Mouse (Mus musculus) Patski (cell line): ENCODE measurements at regions not wholly inside any gene's neighbourhood (a gene's known extent, or its start where the extent isn't known, plus 50 kb on each side); places are given as distances from the start of the nearest gene placed in this dataset.

Experiments
- ATAC-seq: fragments of 100-300 bp; one replicate; pipeline ENCODE4 v1.8.0; 2021
- CTCF ChIA-PET: fragments of 350-600 bp; sonication (Branson Sonifier 250); formaldehyde crosslinking; loops from one replicate; lab custom pipeline; 2022; ENCODE audit warnings: inconsistent platforms; lab: Charles Lee
- POLR2A ChIA-PET: fragments of 350-600 bp; sonication (Branson Sonifier 250); formaldehyde crosslinking; loops from one replicate; lab custom pipeline; 2022; ENCODE audit warnings: antibody characterized with exemption, inconsistent platforms; lab: Charles Lee
- DNase-seq: peaks from one replicate; pipeline ENCODE4 v3.0.0-alpha.2; 2011; ENCODE audit warnings: low read depth, low spot score
- H3K27me3 ChIP-seq: fragments of 371-371 bp; one replicate; pipeline ENCODE4 v1.5.1; 2021
- CTCF ChIP-seq: fragments of 100-300 bp; IDR thresholded peaks from one replicate; pipeline ENCODE4 v1.5.1; 2021
- in situ Hi-C: fragments of 300-500 bp; cut with MboI; formaldehyde crosslinking; loops from 3 replicates; pipeline ENCODE4 v1.11.1; 2018; ENCODE audit warnings: low pct_unique_long_range_greater_than_20kb, mixed read lengths

GRCm38 (mm10) chr13:116619105-116619504 is 309.6 kb upstream of the Isl1 start:
- CTCF ChIA-PET: no interaction called here
- in situ Hi-C loops: no loop called here
- no peak for ATAC-seq
- no peak for TF ChIP-seq CTCF
- H3K27me3 ChIP-seq: peaks cover 3% of the 10 kb centered on the region
- DNase-seq: no peak
- POLR2A ChIA-PET: no interaction called here

DNA sequence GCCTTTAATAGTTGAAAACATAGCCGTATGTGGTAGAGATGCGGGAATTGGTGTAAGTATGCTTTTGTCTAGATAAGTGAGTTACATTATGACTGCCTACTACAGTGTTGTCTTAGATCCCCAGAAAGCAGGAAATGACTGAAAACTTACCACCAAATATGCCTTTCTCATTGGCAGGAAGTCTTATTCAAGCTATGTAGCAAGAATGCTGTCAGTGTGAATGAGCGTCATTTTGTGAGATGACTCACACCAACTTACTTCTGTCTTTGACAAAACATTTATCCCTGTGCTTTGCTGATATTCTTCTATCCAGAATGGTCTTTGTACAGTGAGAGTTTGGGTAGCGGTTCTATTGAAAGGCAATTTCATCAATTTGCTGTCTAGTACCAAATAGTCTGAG is 286.9 kb upstream of the Isl1 start:
- DNase-seq (no peak), ATAC-seq (no peak)
- POLR2A ChIA-PET: no interaction called here
- TF ChIP-seq CTCF: no peak
- no peaks in the 10 kb centered on the region for H3K27me3 ChIP-seq
- CTCF ChIA-PET: no interaction called here
- in situ Hi-C loops: no loop called here

DNA sequence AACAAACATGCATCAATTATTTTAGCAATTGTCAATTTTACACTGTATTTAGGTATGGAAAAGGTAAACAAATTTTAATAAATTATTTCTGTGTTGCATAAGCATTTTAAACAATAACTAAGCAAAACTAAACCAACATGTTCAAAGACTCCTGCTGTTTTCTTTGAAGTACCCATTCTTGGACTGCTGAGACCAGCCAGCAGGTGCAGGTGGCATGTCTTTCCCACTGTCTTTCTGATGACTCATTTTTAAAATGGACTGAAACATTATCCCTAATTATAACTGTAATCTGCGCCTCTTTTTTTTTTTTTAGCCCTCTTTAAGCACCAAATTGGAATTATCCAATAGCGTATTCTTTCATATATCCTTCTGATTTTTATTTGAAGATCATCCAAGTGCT is 286.0 kb upstream of the Isl1 start:
- CTCF ChIA-PET: no interaction called here
- in situ Hi-C loops: no loop called here
- ATAC-seq (no peak), DNase-seq (no peak)
- TF ChIP-seq CTCF: no peak
- H3K27me3 ChIP-seq: no peaks in the 10 kb centered on the region
- POLR2A ChIA-PET: interaction anchor here (0.6 kb wide), 1 partner anchor 172 kb away, joined by 4 read pairs; no protein-coding TSS in a partner anchor

- no peak for TF ChIP-seq CTCF
- ChIA-PET CTCF (no interaction called here), POLR2A (no interaction called here)
- DNase-seq (no peak), ATAC-seq (no peak)
- H3K27me3 ChIP-seq: no peaks in the 10 kb centered on the region
- in situ Hi-C loops: no loop called here
Observed at GRCm38 (mm10) chr13:116575958-116576335, 266.5 kb upstream of the Isl1 start.

- no peaks in the 10 kb centered on the region for H3K27me3 ChIP-seq
- TF ChIP-seq CTCF: no peak
- CTCF ChIA-PET: interaction anchor here (1.1 kb wide), 1 partner anchor 11 kb away, joined by 4 read pairs; no protein-coding TSS in a partner anchor
- DNase-seq (no peak), ATAC-seq (no peak)
- POLR2A ChIA-PET: no interaction called here
- in situ Hi-C loops: no loop called here
Observed at GRCm38 (mm10) chr13:116575274-116575957, 265.9 kb upstream of the Isl1 start.

- ChIA-PET POLR2A (no interaction called here), CTCF (no interaction called here)
- TF ChIP-seq CTCF: no peak
- in situ Hi-C loops: no loop called here
- no peaks in the 10 kb centered on the region for H3K27me3 ChIP-seq
- no peak for ATAC-seq
- DNase-seq: no peak
Observed at GRCm38 (mm10) chr13:116555053-116555452, 245.6 kb upstream of the Isl1 start.

DNA sequence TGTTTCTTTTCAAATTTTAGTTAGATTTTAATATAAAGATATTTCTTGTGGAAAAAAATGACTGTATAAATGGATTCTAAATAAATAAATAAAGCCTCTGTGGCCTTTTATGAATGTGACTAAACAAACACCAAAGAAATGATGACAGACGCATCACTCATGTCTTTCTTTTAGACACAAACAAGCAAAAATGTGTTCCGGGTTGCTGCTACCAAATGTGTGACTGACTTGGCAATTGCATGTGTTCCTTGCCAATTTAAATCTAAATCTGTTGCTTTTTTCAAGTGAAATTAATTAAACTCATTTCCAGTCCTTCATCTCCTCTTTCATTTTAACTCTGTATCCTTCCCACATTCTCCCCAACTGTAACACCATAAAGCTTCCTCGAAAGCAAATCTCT is 225.7 kb upstream of the Isl1 start:
- ChIA-PET POLR2A (no interaction called here), CTCF (no interaction called here)
- no peak for TF ChIP-seq CTCF
- in situ Hi-C loops: no loop called here
- ATAC-seq: no peak
- DNase-seq: no peak
- peaks cover 8% of the 10 kb centered on the region for H3K27me3 ChIP-seq

- CTCF ChIA-PET: no interaction called here
- in situ Hi-C loops: no loop called here
Observed at GRCm38 (mm10) chr13:116533163-116533562, 223.7 kb upstream of the Isl1 start.

GRCm38 (mm10) chr13:116528289-116528688 is 218.8 kb upstream of the Isl1 start:
- ATAC-seq (no peak), DNase-seq (no peak)
- TF ChIP-seq CTCF: no peak
- in situ Hi-C loops: no loop called here
- ChIA-PET POLR2A (no interaction called here), CTCF (no interaction called here)
- peaks cover 16% of the 10 kb centered on the region for H3K27me3 ChIP-seq

More at GRCm38 (mm10) chr13:116533163-116533562, 223.7 kb upstream of the Isl1 start:
- H3K27me3 ChIP-seq: peaks cover 10% of the 10 kb centered on the region
- POLR2A ChIA-PET: no interaction called here
- DNase-seq (no peak), ATAC-seq (no peak)
- TF ChIP-seq CTCF: no peak

DNA sequence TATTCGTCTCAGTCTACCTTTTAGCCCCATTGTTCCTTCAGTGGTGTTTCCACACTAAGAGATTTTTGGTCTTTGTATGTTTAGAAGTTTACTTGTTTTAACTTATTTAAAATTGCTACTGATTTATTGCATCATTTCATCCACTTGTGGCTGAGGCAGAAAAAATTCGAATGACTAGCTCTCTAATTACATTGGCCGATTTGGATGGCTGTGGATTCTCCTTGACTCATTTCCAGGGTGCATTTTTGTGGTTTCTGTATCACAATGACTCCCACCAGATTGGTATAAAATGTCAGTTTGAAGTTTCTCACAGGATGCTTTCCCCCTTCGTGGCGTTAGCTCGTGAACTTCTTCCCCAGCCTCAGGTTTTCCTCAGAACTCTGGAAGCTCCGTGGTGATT is 217.5 kb upstream of the Isl1 start:
- CTCF ChIA-PET: no interaction called here
- DNase-seq: peak; percentile 20
- in situ Hi-C loops: no loop called here
- ATAC-seq: peak; percentile 79
- peaks cover 23% of the 10 kb centered on the region for H3K27me3 ChIP-seq
- POLR2A ChIA-PET: no interaction called here
- TF ChIP-seq CTCF: no peak

DNA sequence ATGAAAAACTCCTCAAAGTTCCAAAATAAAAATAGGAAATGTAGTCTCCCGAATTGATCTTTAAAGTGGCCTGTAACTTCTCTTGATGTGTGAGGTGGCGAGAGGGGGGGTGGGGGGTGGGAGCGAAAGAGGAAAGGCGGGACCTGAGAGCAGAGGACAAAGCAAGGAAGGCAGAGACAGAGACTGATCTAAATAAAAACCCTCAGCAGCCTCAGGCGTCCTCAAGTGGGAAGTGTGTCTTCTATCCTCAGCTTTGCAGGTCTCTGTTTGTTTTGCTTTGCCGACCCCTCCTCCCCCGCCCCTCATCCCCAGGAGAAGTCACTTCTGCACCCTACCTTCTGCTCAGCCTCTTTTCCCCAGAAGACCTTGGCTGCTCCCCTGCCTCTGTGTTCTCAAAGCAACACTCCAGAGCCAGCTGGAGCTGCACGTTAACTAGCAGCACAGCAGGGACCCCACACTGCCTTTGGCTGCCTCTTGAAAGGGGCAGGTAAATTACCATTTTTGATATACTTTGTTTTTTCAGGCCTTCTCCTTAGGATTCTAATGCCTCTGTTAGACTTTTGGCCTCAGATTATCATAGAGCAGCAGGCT is 214.3 kb upstream of the Isl1 start:
- DNase-seq (no peak), ATAC-seq (no peak)
- in situ Hi-C loops: no loop called here
- TF ChIP-seq CTCF: no peak
- H3K27me3 ChIP-seq: peaks cover 20% of the 10 kb centered on the region
- ChIA-PET POLR2A (no interaction called here), CTCF (no interaction called here)
